Mouse (Mus musculus) left cerebral cortex, adult 8-10 months (tissue): Measurements from ENCODE around the gene Lingo3. TPM values are rescaled to one million over a fixed set of nuclear protein-coding genes. Genes with fewer than 3 reads are reported as not detected.

Experiments used
- microRNA-seq, 2 experiments: library from miRNA; unstranded; fragments of <30 nt; microRNA quantifications; one replicate each; pipeline ENCODE4 v1.2.0; 2022
- total RNA-seq, 4 experiments: library from RNA; stranded (reverse); gene quantifications; 2 replicates each; pipeline ENCODE4 v1.2.4; 2022

Lingo3 gene
- total RNA-seq, 4 experiments from 2014 or later = 46.4 to 64.4 (median 48.1) TPM

Small RNA genes within 50 kb of the gene (microRNA-seq; reads per million reads assigned to microRNA genes)
- 2.6 to 3.4 reads per million in 2 experiments for gene Mir1982

Other genes with a start within 250 kb of the Lingo3 start
- 10 to 100 TPM; 38.8 to 46.5 (median 43.1) TPM for gene Scamp4, start 241.2 kb downstream of the Lingo3 start, total RNA-seq
- 1 to 10 TPM in 3 of 4 experiments, not detected in 1; 1.3 to 4.1 (median 3.4) TPM for gene Adat3, start 241.2 kb downstream of the Lingo3 start, total RNA-seq
- 1 to 10 TPM; 1.8 to 4.2 (median 3.3) TPM for gene Gm49322, start 238.0 kb downstream of the Lingo3 start, total RNA-seq
- 100 to 1,000 TPM; 214 to 250 (median 240) TPM for gene Csnk1g2, start 221.2 kb downstream of the Lingo3 start, total RNA-seq
- gene Btbd2, start 187.0 kb downstream of the Lingo3 start, total RNA-seq = 10 to 100 TPM; 88.6 to 97.6 (median 94.5) TPM
- gene Mknk2, start 165.9 kb downstream of the Lingo3 start, total RNA-seq = 10 to 100 TPM; 36.0 to 47.0 (median 40.9) TPM
- 10 to 100 TPM; 12.0 to 17.6 (median 14.8) TPM for gene Mob3a, start 142.1 kb downstream of the Lingo3 start, total RNA-seq
- 10 to 100 TPM; 44.2 to 67.8 (median 57.0) TPM for gene Izumo4, start 141.9 kb downstream of the Lingo3 start, total RNA-seq
- gene Ap3d1, start 101.8 kb downstream of the Lingo3 start, total RNA-seq = 100 to 1,000 TPM; 126 to 147 (median 139) TPM
- 10 to 100 TPM; 39.0 to 53.1 (median 41.5) TPM for gene Dot1l, start 88.8 kb downstream of the Lingo3 start, total RNA-seq
- gene Sf3a2, start 45.8 kb downstream of the Lingo3 start, total RNA-seq = 10 to 100 TPM; 35.5 to 53.7 (median 46.1) TPM
- gene Plekhj1, start 45.4 kb downstream of the Lingo3 start, total RNA-seq = 10 to 100 TPM; 61.3 to 74.5 (median 66.4) TPM
- 1 to 10 TPM; 1.1 to 2.2 (median 1.7) TPM for gene Amh, start 38.8 kb downstream of the Lingo3 start, total RNA-seq
- 1 to 10 TPM; 5.1 to 9.7 (median 6.2) TPM for gene Jsrp1, start 30.5 kb downstream of the Lingo3 start, total RNA-seq
- 100 to 1,000 TPM; 505 to 586 (median 560) TPM for gene Oaz1, start 17.4 kb downstream of the Lingo3 start, total RNA-seq
- gene Lsm7, start 11.2 kb upstream of the Lingo3 start, total RNA-seq = 10 to 100 TPM; 35.4 to 57.9 (median 48.2) TPM
- 10 to 100 TPM; 42.1 to 52.3 (median 46.0) TPM for gene Sppl2b, start 11.2 kb upstream of the Lingo3 start, total RNA-seq
- gene Tmprss9, start 27.8 kb upstream of the Lingo3 start, total RNA-seq = under 1 TPM; 0.22 to 0.60 (median 0.39) TPM
- 100 to 1,000 TPM; 106 to 147 (median 124) TPM for gene Timm13, start 56.9 kb upstream of the Lingo3 start, total RNA-seq
- gene Lmnb2, start 74.2 kb upstream of the Lingo3 start, total RNA-seq = 10 to 100 TPM; 17.6 to 21.2 (median 20.1) TPM
- gene Gadd45b, start 86.0 kb upstream of the Lingo3 start, total RNA-seq = 10 to 100 TPM; 13.8 to 24.0 (median 20.6) TPM
- 100 to 1,000 TPM; 204 to 252 (median 224) TPM for gene Gng7, start 170.9 kb upstream of the Lingo3 start, total RNA-seq
- gene Diras1, start 181.6 kb upstream of the Lingo3 start, total RNA-seq = 100 to 1,000 TPM; 115 to 131 (median 118) TPM
- 10 to 100 TPM; 53.9 to 58.9 (median 56.4) TPM for gene Slc39a3, start 193.4 kb upstream of the Lingo3 start, total RNA-seq
- gene Sgta, start 216.1 kb upstream of the Lingo3 start, total RNA-seq = 100 to 1,000 TPM; 165 to 176 (median 169) TPM
- 10 to 100 TPM; 37.2 to 47.4 (median 43.3) TPM for gene Thop1, start 226.0 kb upstream of the Lingo3 start, total RNA-seq